In genomic region chr17:8282821-8283525, GRCm38 (mm10) we compare ENCODE assay signal across 8 mouse cellular contexts. TPM values are rescaled to one million over a fixed set of nuclear protein-coding genes. Genes with fewer than 3 reads are reported as not detected.
DNase-seq lines count a peak whose midpoint lies in the region; ATAC-seq lines count a peak whose summit lies in the region.

Mpc1 (plus strand) TSS chr17:8282904.

- H3K27me3 ChIP-seq in hindbrain, embryonic 13.5 days: no peaks in the 10 kb centered on the region

- peak; percentile 78 for ATAC-seq in hindbrain, embryonic 13.5 days (ENCODE audit: low FRiP score)

- H3K36me3 ChIP-seq in hindbrain, embryonic 13.5 days: no peaks in the 10 kb centered on the region

- peak within 1 kb of the TSS; percentile 94 for H3K27ac ChIP-seq in hindbrain, embryonic 13.5 days

- peak within 1 kb of the TSS; percentile 79 for H3K4me3 ChIP-seq in hindbrain, embryonic 13.5 days

- peaks cover 32% of the 10 kb centered on the region for H3K4me1 ChIP-seq in hindbrain, embryonic 13.5 days (replicated peaks)

- 1% methylated on average over 34 of the region's 35 CpGs for WGBS in hindbrain, embryonic 13.5 days

- H3K4me2 ChIP-seq in hindbrain, embryonic 13.5 days: peak within 1 kb of the TSS; percentile 98

- peak; percentile 74 for DNase-seq in T-cell, adult 2 months (ENCODE audit: low spot score)
- DNase-seq in cerebellum, postnatal 10 days: peak; percentile 84 to 89
- DNase-seq in frontal cortex, postnatal 14 days (ENCODE audit: low spot score in 2 of 2): peak; percentile 86 to 90
- DNase-seq in layer of hippocampus, postnatal 14 days (ENCODE audit: low spot score in 2 of 2): peak in 1 of 2 experiments; percentile 73
- DNase-seq in lung, postnatal 10 days: peak; percentile 80
- peak; percentile 67 for DNase-seq in ovary, postnatal 36 days (ENCODE audit: low spot score)
- DNase-seq in thymus, postnatal 36 days: peak; percentile 56 to 60

- peak within 1 kb of the TSS; percentile 89 for H3K9ac ChIP-seq in hindbrain, embryonic 13.5 days

- no peaks in the 10 kb centered on the region for H3K9me3 ChIP-seq in hindbrain, embryonic 13.5 days

RNA-seq across cellular contexts. Expression of gene Mpc1, which starts in this region (rescaled TPM):
- polyA plus RNA-seq in hindbrain, embryonic 13.5 days (2015; fragmentation: Nextera tagmentation; extraction: Ambion mirVana): 241 and 254 TPM in 2 replicates
- 100 to 1,000 TPM; 165 to 175 TPM for total RNA-seq in layer of hippocampus, postnatal 14 days (2021)
